Mouse (Mus musculus) E14TG2a.4 (cell line): Measurements from ENCODE around the gene Cx3cl1.

Experiments used
- CTCF ChIP-seq: conservative IDR thresholded peaks from 2 replicates; pipeline ENCODE4 v1.5.1; 2014; ENCODE audit warnings: low read length
- POU5F1 ChIP-seq: IDR thresholded peaks from 2 replicates; pipeline ENCODE4 v1.6.1; 2014; ENCODE audit warnings: low read length, borderline replicate concordance

DNA sequence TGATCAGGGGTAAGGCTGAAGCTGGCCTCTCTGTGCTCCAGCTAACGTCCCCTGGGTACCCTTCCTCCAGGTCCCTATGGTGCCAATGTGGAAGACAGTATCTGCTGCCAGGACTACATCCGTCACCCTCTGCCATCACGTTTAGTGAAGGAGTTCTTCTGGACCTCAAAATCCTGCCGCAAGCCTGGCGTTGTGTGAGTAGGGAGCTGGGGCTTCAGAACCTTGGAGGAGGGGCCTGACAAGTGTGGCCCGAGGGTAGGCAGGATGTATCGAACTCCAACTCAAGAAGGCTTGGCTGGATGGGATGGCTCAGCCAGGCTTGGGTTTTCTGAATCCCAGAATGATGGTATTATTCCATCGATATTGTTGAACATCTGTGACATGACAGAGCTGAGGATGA is 25.0 kb upstream of the Cx3cl1 start:
- TF ChIP-seq CTCF (no peak), POU5F1 (no peak)
